Mouse (Mus musculus) ES-E14 (cell line): Measurements from ENCODE around the gene Gjb1.

Experiments used
- CHD2 ChIP-seq: IDR thresholded peaks from 2 replicates; pipeline ENCODE4 v1.6.1; 2014; ENCODE audit warnings: mild to moderate bottlenecking, low read depth, low read length, inconsistent platforms
- HCFC1 ChIP-seq: IDR thresholded peaks from 2 replicates; pipeline ENCODE4 v1.6.1; 2012; ENCODE audit warnings: low read length, inconsistent platforms, borderline replicate concordance; ENCODE audit not compliant: insufficient read depth
- MAFK ChIP-seq: IDR thresholded peaks from 2 replicates; pipeline ENCODE4 v1.6.1; 2014; ENCODE audit warnings: mild to moderate bottlenecking, low read depth, low read length, inconsistent platforms; ENCODE audit not compliant: insufficient read depth
- ZC3H11A ChIP-seq: IDR thresholded peaks from 2 replicates; pipeline ENCODE4 v1.6.1; 2012; ENCODE audit warnings: low read depth, mild to moderate bottlenecking, inconsistent platforms, low read length, borderline replicate concordance
- ZNF384 ChIP-seq: IDR thresholded peaks from 2 replicates; pipeline ENCODE4 v1.6.1; 2012; ENCODE audit warnings: low read depth, low read length, inconsistent platforms

DNA sequence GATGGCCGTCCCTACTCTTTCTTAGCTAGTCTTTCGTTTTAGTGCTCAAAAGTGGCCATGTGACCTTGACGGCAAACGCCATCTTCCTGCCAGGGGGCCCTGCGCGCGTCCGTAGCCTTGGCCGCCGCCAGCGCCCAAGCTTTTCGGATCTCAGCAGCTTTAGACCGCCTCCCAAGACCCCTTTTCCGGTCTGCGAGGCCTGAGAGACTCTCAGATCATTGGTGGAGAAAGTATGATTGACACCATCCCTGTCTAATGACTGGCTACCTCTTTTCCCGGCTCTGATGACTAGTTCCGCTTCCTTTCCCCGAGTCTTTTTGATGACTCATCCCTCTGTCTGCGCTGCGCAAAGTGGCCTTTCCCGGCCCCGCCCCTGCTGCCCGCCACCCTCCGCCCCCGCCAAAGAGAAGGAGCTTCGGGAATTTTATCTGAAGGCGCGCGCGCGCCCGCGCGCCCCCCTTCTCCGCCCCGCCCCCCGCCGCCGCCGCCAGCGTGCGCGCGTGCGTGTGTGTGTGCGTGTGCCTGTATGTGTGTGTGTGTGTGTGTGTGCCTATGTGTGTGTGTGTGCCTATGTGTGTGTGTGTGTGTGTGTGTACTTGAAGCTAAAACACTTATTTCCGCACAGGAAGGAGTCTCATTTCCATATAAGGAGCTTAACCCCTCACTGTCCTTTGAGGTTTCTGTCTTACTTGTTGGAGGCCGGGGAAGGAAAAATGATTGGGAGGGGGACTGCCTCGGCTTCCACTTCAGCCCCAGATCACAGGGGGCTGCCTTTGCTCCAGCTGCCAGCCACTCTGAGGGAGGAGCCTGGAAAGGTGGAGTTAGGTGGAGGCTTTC is 43.6 kb upstream of the Gjb1 start:
- peak; percentile 59 for TF ChIP-seq CHD2
- peak; percentile 90 for TF ChIP-seq MAFK
- TF ChIP-seq HCFC1: no peak
- no peak for TF ChIP-seq ZNF384
- no peak for TF ChIP-seq ZC3H11A
